Mouse (Mus musculus) cerebellum, adult 2 months (tissue): ENCODE measurements around the gene Tmem222.

Experiments
- CTCF ChIP-seq: fragments of 200-500 bp; IDR thresholded peaks from 2 replicates; pipeline ENCODE4 v1.5.1; 2011; ENCODE audit warnings: low read depth, mild to moderate bottlenecking, control low read depth, low read length, moderate library complexity, borderline replicate concordance; ENCODE audit not compliant: insufficient read depth
- POLR2A ChIP-seq: fragments of 200-500 bp; IDR thresholded peaks from 2 replicates; pipeline ENCODE4 v1.6.1; 2011; ENCODE audit warnings: low read length, control low read depth, borderline replicate concordance; ENCODE audit not compliant: insufficient read depth

- TF ChIP-seq POLR2A (no peak), CTCF (no peak)
These were observed 56.9 kb downstream of the Tmem222 start for GRCm38 (mm10) chr4:133220656-133221055.
